ENCODE assay signal across 8 mouse cellular contexts in the genomic region with DNA sequence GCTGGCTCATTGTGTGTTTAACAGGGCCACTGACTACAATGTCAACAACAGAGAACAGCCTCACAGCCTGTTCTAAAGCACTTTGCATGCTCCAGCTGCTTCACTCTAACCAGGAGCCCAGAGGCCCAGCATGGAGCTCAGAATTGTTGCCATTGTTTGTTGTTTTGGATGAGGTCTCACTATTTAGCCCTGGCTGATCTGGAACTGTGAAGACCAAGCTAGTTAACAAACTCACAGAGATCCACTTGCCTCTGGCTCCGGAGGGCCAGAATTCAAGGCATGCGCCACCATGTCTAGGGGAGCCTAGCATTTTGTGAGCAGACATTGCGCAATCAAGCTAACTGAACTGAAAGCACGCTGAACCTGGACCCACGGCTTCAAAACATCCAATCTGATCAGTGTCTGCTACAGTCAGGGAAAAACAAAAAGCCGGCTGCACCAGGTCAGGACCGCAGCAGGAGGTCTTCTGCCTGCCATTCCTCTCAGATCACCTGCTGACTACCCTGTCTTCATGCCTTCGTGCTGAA. TPM values are rescaled to one million over a fixed set of nuclear protein-coding genes. Genes with fewer than 3 reads are reported as not detected.
DNase-seq lines count a peak whose midpoint lies in the region; TF ChIP-seq lines count a peak whose summit lies in the region.

No protein-coding gene starts in this region.

- peak overlapping the region; percentile 69 for H3K27ac ChIP-seq in layer of hippocampus, adult 2 months
- no peak overlapping the region; the same call in 1 of the 2 replicates for H3K27ac ChIP-seq in embryonic facial prominence, embryonic 10.5 days (replicated peaks)

- H3K36me3 ChIP-seq in embryonic facial prominence, embryonic 10.5 days (replicated peaks), result no peaks in the 10 kb centered on the region

- H3K9me3 ChIP-seq in embryonic facial prominence, embryonic 10.5 days, result no peaks in the 10 kb centered on the region

- H3K4me1 ChIP-seq in embryonic facial prominence, embryonic 10.5 days, result peaks cover 14% of the 10 kb centered on the region

- no peaks in the 10 kb centered on the region for H3K27me3 ChIP-seq in embryonic facial prominence, embryonic 10.5 days (replicated peaks; ENCODE audit: low read depth, poor library complexity, severe bottlenecking)

- whole genome bisulfite sequencing in embryonic facial prominence, embryonic 10.5 days, result 19% methylated on average over 8 of the region's 8 CpGs

- H3K4me3 ChIP-seq in layer of hippocampus, adult 2 months, result no peak overlapping the region
- H3K4me3 ChIP-seq in embryonic facial prominence, embryonic 10.5 days, result no peak overlapping the region

- intact Hi-C loops in left cerebral cortex, postnatal 14 days (cut with DNase I), result no loop called here

- no peak for TF ChIP-seq CTCF in layer of hippocampus, adult 2 months (conservative IDR thresholded peaks at IDR 0.05)

- DNase-seq in layer of hippocampus, adult 2 months (ENCODE audit: low spot score in 2 of 2), result no peak
- no peak for DNase-seq in layer of hippocampus, postnatal 25 days (ENCODE audit: extremely low spot score in 1 of 2, low spot score in 1 of 2)
- DNase-seq in embryonic facial prominence, embryonic 10.5 days (ENCODE audit: low spot score), result peak; percentile 26
- DNase-seq in kidney, adult 8-10 months, result peak; percentile 44 to 65
- peak; percentile 28 for DNase-seq in lung, postnatal 10 days
- DNase-seq in left cerebral cortex, postnatal 14 days (ENCODE audit: low spot score in 2 of 2), result no peak
- no peak for DNase-seq in adipocyte (ENCODE audit: low spot score)
- DNase-seq in left cerebral cortex, adult 11 months (ENCODE audit: low spot score), result no peak

RNA-seq across cellular contexts. Expression of gene Ctr9, which starts 4.6 kb away (rescaled TPM):
- 10 to 100 TPM; 47.0 TPM for total RNA-seq in layer of hippocampus, adult 2 months (2021)
- 10 to 100 TPM; 49.8 to 54.5 TPM for total RNA-seq in layer of hippocampus, postnatal 25 days (2021)
- 86.4 and 87.5 TPM in 2 replicates for polyA plus RNA-seq in embryonic facial prominence, embryonic 10.5 days (2016; fragmentation: Nextera tagmentation; extraction: Ambion mirVana)
- 10 to 100 TPM; 42.5 to 48.1 TPM for total RNA-seq in left cerebral cortex, postnatal 14 days (2021)

RNA-seq across cellular contexts. Expression of gene Mrvi1, which starts 41.9 kb away (rescaled TPM):
- total RNA-seq in layer of hippocampus, adult 2 months (2021), result 1 to 10 TPM; 1.4 to 2.7 TPM
- 1 to 10 TPM; 3.6 TPM for total RNA-seq in layer of hippocampus, postnatal 25 days (2021)
- 0.87 and 1.5 TPM in 2 replicates for polyA plus RNA-seq in embryonic facial prominence, embryonic 10.5 days (2016; fragmentation: Nextera tagmentation; extraction: Ambion mirVana)
- 1 to 10 TPM; 2.5 to 3.6 TPM for total RNA-seq in left cerebral cortex, postnatal 14 days (2021)

RNA-seq across cellular contexts. Expression of gene Eif4g2, which starts 58.7 kb away (rescaled TPM):
- 100 to 1,000 TPM; 596 to 633 TPM for total RNA-seq in layer of hippocampus, adult 2 months (2021)
- 100 to 1,000 TPM; 649 to 659 TPM for total RNA-seq in layer of hippocampus, postnatal 25 days (2021)
- 1,371 TPM in 2 replicates for polyA plus RNA-seq in embryonic facial prominence, embryonic 10.5 days (2016; fragmentation: Nextera tagmentation; extraction: Ambion mirVana)
- 100 to 1,000 TPM; 725 to 796 TPM for total RNA-seq in left cerebral cortex, postnatal 14 days (2021)

Comparison
In these comparisons a context has a peak if more than half of its experiments do, and no peak if none do; other contexts are left out.
1. DNase-seq: peak in embryonic facial prominence, embryonic 10.5 days (single experiment), kidney, adult 8-10 months (2 of 2) and lung, postnatal 10 days (single experiment); none in layer of hippocampus, adult 2 months (0 of 2), layer of hippocampus, postnatal 25 days (0 of 2), left cerebral cortex, postnatal 14 days (0 of 2), adipocyte (single experiment) and left cerebral cortex, adult 11 months (single experiment).